Mouse (Mus musculus): Measurements from ENCODE around the gene St7. TPM values are rescaled to one million over a fixed set of nuclear protein-coding genes. Genes with fewer than 3 reads are reported as not detected.

Gene St7
- polyA plus RNA-seq, 2 experiments: 7.9 to 8.9 TPM

DNA sequence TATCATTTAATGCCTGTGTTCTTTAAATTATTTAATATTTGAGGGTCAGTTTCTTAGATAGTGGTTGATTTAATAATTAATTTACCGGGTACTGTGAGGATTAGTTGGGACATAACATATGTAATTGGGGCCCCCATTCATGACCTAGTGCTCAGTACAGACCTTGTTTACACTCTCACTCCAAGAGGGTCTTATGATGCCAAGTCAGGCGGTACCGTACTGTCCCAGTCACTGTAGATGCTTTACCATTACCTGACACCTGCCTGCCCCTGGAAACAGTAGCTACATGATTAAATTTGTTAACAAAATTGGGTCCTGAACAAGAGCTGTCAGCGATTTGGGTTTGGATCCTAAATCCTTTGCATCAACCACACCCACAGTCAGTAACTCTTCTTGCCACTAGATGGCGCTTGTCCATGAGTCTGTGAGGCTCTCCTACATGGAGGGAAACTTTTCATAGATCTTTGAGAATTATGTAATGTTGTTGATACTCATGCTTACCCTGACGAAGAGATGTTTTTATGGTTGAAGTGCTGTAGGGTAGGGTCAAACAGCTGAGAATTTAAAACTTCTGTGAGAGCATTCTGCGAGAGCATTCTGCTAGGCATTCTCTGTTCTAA is 33.2 kb downstream of the St7 start:
- H3K9ac ChIP-seq (replicated peaks): no peak overlapping the region
- H3K36me3 ChIP-seq (replicated peaks; ENCODE audit: control insufficient read depth, insufficient read depth, low read depth): no peaks in the 10 kb centered on the region
- H3K4me1 ChIP-seq (replicated peaks; ENCODE audit: control insufficient read depth in 2 of 2, insufficient read depth in 2 of 2, low read length in 1 of 2): peaks cover 13 to 23% of the 10 kb centered on the region in 2 experiments
- DNase-seq (ENCODE audit: low read depth in 3 of 3, low spot score in 3 of 3) (no peak), ATAC-seq (ENCODE audit: insufficient read depth) (peak; percentile 59)
- 44% methylated on average over 7 of the region's 7 CpGs for WGBS (ENCODE audit: insufficient replicate concordance)
- H3K27me3 ChIP-seq (ENCODE audit: control insufficient read depth, insufficient read depth, low read length): no peaks in the 10 kb centered on the region
- H3K27ac ChIP-seq: no peak overlapping the region
- peak overlapping the region; percentile 26; the same call in 1 of the 2 replicates for H3K4me2 ChIP-seq (ENCODE audit: low read depth)
- no peak for TF ChIP-seq EP300 (IDR thresholded peaks at IDR 0.05; ENCODE audit: low read depth)
- TF ChIP-seq CTCF (IDR thresholded peaks at IDR 0.05; ENCODE audit: low read depth): peak; percentile 93
- no peak overlapping the region for H3K4me3 ChIP-seq (ENCODE audit: insufficient read depth in 1 of 2, low read depth in 2 of 2, low read length in 2 of 2)
- H3K9me3 ChIP-seq (ENCODE audit: control insufficient read depth, low read length): no peaks in the 10 kb centered on the region

DNA sequence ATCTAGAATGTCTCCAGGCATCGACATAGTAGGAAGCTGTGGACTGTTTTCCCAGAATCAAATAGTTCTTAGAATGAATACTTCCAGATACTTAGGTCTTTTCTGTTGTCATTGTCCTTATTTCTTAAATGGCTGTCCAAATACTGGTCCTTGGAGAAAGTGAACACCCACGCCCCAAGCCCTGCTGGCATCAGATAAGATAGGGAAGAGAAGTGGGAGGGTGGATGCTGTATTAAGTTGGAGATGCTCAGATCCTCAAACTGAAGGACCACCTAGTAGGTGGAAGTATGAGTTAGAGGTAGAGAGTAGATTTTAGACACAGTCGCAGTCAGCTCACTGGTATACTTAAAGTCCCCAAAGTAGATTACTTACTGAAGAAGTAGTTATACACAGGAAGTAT is 34.5 kb downstream of the St7 start:
- Histone ChIP-seq H3K9me3 (ENCODE audit: control insufficient read depth, low read length) (no peaks in the 10 kb centered on the region), H3K4me1 (replicated peaks; ENCODE audit: control insufficient read depth in 2 of 2, insufficient read depth in 2 of 2, low read length in 1 of 2) (peaks cover 13 to 24% of the 10 kb centered on the region in 2 experiments), H3K27me3 (ENCODE audit: control insufficient read depth, insufficient read depth, low read length) (no peaks in the 10 kb centered on the region), H3K4me2 (ENCODE audit: low read depth) (no peak overlapping the region; the same call in 1 of the 2 replicates), H3K9ac (replicated peaks) (no peak overlapping the region), H3K36me3 (replicated peaks; ENCODE audit: control insufficient read depth, insufficient read depth, low read depth) (no peaks in the 10 kb centered on the region), H3K4me3 (ENCODE audit: insufficient read depth in 1 of 2, low read depth in 2 of 2, low read length in 2 of 2) (no peak overlapping the region), H3K27ac (no peak overlapping the region)
- WGBS (ENCODE audit: insufficient replicate concordance): 53% methylated on average over 3 of the region's 3 CpGs
- ATAC-seq (ENCODE audit: insufficient read depth) (peak; percentile 31; the same call in 1 of the 2 replicates), DNase-seq (ENCODE audit: low read depth in 3 of 3, low spot score in 3 of 3) (no peak)
- TF ChIP-seq EP300 (IDR thresholded peaks at IDR 0.05; ENCODE audit: low read depth) (no peak), CTCF (IDR thresholded peaks at IDR 0.05; ENCODE audit: low read depth) (no peak)

DNA sequence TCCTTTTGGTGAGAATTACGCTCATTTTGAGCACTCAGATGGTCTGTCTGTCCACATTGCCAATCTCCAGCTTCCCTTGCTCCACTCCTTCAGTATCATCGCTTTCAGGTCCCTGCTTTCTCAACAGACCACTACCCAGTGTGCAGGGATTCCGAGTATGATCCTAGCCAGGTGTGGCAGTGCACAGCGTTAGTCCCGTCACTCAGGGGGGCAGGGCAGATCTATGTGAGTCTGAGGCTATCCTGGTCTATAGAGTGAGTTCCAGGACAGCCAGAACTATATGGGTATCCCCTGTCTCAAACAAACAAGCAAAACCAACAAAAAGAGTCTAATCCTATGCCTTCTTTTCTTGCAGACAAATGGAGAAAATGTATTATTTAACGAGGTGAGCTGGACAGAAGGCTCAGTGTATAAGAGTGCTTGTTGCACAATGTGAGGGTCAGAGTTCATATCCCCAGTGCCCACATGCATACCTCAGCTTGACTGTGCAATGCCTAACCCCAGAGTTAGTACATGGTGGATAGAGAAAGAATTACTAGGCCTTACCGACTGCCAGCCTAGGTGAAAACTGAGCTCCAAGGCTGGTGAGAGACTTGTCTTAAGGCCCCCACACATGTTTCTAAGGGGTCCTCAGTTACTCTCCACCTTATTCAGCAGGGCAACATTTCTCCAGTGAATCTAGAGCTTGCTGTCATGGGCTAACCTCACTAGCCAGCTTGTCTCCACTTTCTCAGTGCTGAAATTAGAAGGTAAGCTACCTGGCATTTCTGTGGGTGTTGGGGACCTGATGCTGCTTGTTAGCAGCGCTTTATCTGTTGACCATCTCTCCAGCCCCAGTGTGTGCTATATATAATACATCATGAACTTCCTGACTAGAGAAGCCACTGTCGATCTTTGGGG is 35.4 kb downstream of the St7 start:
- Histone ChIP-seq H3K27me3 (ENCODE audit: control insufficient read depth, insufficient read depth, low read length) (no peaks in the 10 kb centered on the region), H3K9me3 (ENCODE audit: control insufficient read depth, low read length) (no peaks in the 10 kb centered on the region), H3K4me1 (replicated peaks; ENCODE audit: control insufficient read depth in 2 of 2, insufficient read depth in 2 of 2, low read length in 1 of 2) (peaks cover 13 to 24% of the 10 kb centered on the region in 2 experiments), H3K36me3 (replicated peaks; ENCODE audit: control insufficient read depth, insufficient read depth, low read depth) (no peaks in the 10 kb centered on the region), H3K4me2 (ENCODE audit: low read depth) (no peak overlapping the region), H3K4me3 (ENCODE audit: insufficient read depth in 1 of 2, low read depth in 2 of 2, low read length in 2 of 2) (no peak overlapping the region), H3K9ac (replicated peaks) (no peak overlapping the region), H3K27ac (no peak overlapping the region)
- DNase-seq (ENCODE audit: low read depth in 3 of 3, low spot score in 3 of 3): no peak
- WGBS (ENCODE audit: insufficient replicate concordance): 63% methylated on average over 9 of the region's 9 CpGs
- no peak for TF ChIP-seq EP300 (IDR thresholded peaks at IDR 0.05; ENCODE audit: low read depth)
- ATAC-seq (ENCODE audit: insufficient read depth): peak; percentile 47; the same call in 1 of the 2 replicates

DNA sequence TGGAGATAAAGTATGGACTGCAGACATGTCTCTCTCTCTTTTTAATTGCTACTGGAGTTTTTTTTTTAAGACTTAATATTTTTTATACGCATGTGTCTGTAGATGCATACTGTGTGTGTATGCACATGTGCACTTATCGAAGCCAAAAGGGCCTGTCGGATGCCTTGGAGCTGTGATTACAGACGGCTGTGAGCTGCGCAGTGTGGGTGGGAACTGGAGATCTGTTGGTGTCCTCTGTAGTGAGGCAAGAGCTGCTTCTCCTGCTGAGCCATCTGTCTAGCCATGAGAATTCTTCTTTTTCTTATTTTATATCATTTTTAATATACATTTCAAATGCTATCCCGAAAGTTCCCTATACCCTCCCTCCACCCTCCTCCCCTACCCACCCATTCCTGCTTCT is 37.4 kb downstream of the St7 start:
- Histone ChIP-seq H3K9ac (replicated peaks) (no peak overlapping the region), H3K4me2 (ENCODE audit: low read depth) (no peak overlapping the region)
- DNase-seq (ENCODE audit: low read depth in 3 of 3, low spot score in 3 of 3): no peak

DNA sequence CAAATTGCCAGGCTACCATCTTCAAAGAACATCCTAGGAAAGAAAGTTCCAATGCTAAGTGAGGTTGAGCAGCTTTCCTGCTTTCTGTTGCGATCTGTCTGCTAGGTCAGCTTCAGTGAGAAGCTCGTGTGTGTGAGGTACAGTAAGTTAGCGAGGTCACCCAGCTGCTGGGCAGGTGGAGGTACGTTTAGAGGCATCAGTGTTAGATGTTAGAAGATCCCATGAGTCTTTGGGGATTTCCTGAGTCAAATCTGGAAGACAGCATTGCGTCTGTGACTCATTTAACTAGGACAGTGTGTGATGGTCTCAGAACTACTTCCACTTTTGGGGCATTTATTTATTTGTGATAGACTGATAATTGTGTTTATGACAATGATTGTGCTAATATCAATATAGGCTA is 39.0 kb downstream of the St7 start:
- no peak for ATAC-seq (ENCODE audit: insufficient read depth)
- H3K27me3 ChIP-seq (ENCODE audit: control insufficient read depth, insufficient read depth, low read length): no peaks in the 10 kb centered on the region
- no peak overlapping the region for H3K4me3 ChIP-seq (ENCODE audit: insufficient read depth in 1 of 2, low read depth in 2 of 2, low read length in 2 of 2)
- no peak for DNase-seq (ENCODE audit: low read depth in 3 of 3, low spot score in 3 of 3)
- H3K27ac ChIP-seq: no peak overlapping the region
- no peaks in the 10 kb centered on the region for H3K9me3 ChIP-seq (ENCODE audit: control insufficient read depth, low read length)
- no peak for TF ChIP-seq CTCF (IDR thresholded peaks at IDR 0.05; ENCODE audit: low read depth)
- no peak overlapping the region for H3K9ac ChIP-seq (replicated peaks)
- WGBS (ENCODE audit: insufficient replicate concordance): 62% methylated on average over 5 of the region's 5 CpGs
- peaks cover 26 to 40% of the 10 kb centered on the region in 2 experiments for H3K4me1 ChIP-seq (replicated peaks; ENCODE audit: control insufficient read depth in 2 of 2, insufficient read depth in 2 of 2, low read length in 1 of 2)
- no peaks in the 10 kb centered on the region for H3K36me3 ChIP-seq (replicated peaks; ENCODE audit: control insufficient read depth, insufficient read depth, low read depth)
- no peak overlapping the region for H3K4me2 ChIP-seq (ENCODE audit: low read depth)

More for the DNA sequence above, 37.4 kb downstream of the St7 start:
- Histone ChIP-seq H3K36me3 (replicated peaks; ENCODE audit: control insufficient read depth, insufficient read depth, low read depth) (no peaks in the 10 kb centered on the region), H3K9me3 (ENCODE audit: control insufficient read depth, low read length) (no peaks in the 10 kb centered on the region), H3K4me1 (replicated peaks; ENCODE audit: control insufficient read depth in 2 of 2, insufficient read depth in 2 of 2, low read length in 1 of 2) (peaks cover 28 to 33% of the 10 kb centered on the region in 2 experiments), H3K27ac (no peak overlapping the region), H3K4me3 (ENCODE audit: insufficient read depth in 1 of 2, low read depth in 2 of 2, low read length in 2 of 2) (no peak overlapping the region), H3K27me3 (ENCODE audit: control insufficient read depth, insufficient read depth, low read length) (no peaks in the 10 kb centered on the region)
- TF ChIP-seq EP300 (IDR thresholded peaks at IDR 0.05; ENCODE audit: low read depth) (no peak), CTCF (IDR thresholded peaks at IDR 0.05; ENCODE audit: low read depth) (no peak)
- no peak for ATAC-seq (ENCODE audit: insufficient read depth)
- 80% methylated on average over 6 of the region's 6 CpGs for WGBS (ENCODE audit: insufficient replicate concordance)
